Mouse (Mus musculus) heart, postnatal 0 days (tissue): ENCODE results near the gene Nphp3.

Experiments
- CTCF ChIP-seq: IDR thresholded peaks from 2 replicates; pipeline ENCODE4 v1.5.1; 2016; ENCODE audit warnings: antibody characterized with exemption, control low read depth, low read depth
- EP300 ChIP-seq: IDR thresholded peaks from 2 replicates; pipeline ENCODE4 v1.6.1; 2016; ENCODE audit warnings: antibody characterized with exemption, low read depth

GRCm38 (mm10) chr9:104088555-104088954, 86.2 kb downstream of the Nphp3 start:
- TF ChIP-seq CTCF (no peak), EP300 (no peak)
